Mouse (Mus musculus) bone marrow, adult 2 months (tissue): ENCODE measurements at regions not wholly inside any gene's neighbourhood (a gene's known extent, or its start where the extent isn't known, plus 50 kb on each side); places are given as distances from the start of the nearest gene placed in this dataset.

Experiments
- CTCF ChIP-seq: fragments of 200-500 bp; IDR thresholded peaks from 2 replicates; pipeline ENCODE4 v1.5.1; 2011; ENCODE audit warnings: low read length, control low read depth; ENCODE audit not compliant: control insufficient read depth, insufficient read depth
- POLR2A ChIP-seq: fragments of 200-500 bp; IDR thresholded peaks from 2 replicates; pipeline ENCODE4 v1.6.1; 2011; ENCODE audit warnings: low read depth, mild to moderate bottlenecking, control low read depth, low read length, borderline replicate concordance; ENCODE audit not compliant: control insufficient read depth

DNA sequence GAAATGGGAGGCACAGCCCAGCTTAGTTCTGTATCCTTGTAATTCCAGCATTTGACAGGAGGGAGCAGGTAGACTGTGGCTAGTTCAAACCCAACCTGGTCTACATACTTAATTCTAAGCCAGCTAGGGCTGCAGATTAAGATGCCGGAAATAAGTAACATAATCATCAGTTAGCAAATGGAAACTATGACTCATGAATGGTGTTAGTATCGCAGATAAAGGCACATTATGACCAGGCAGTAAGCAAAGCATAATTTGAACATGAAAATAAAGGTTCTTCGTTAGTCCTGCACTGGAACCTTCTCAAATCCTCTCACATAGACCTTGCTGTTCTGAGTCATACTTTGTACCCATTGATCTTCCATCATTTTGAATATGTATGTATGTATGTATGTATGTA lies 211.7 kb upstream of the Zfp770 start:
- no peak for TF ChIP-seq CTCF
- TF ChIP-seq POLR2A, result no peak
